27 mouse cellular contexts compared by ENCODE assay signal in the genomic region with DNA sequence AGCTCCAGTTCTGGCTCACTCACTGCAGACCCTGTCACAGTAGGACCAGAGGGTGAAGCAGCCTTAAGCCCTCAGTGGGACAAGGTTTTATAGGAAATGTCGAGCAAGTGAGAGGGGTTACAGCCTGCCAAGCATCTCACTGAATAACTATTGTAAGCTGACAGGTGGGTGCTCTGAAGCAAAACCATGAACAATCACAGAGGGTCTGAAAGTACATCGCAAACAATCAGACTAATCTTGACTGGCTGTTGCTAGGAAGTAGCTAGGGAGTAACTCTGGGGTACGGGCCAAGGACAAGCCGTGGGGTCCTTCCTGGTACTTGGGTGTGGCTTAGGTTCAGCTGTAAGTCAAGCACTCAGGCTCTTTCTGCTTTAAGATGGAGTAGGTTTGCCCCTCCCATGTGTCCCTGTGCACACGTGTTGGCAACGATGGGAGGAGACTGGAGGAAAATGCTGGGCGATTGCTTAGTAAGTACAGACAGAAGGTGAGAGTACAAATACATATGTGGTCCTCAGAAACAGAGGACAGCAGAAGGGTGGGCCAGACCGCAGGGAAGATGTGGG. TPM values are rescaled to one million over a fixed set of nuclear protein-coding genes. Genes with fewer than 3 reads are reported as not detected.
DNase-seq lines count a peak whose midpoint lies in the region; ATAC-seq and TF ChIP-seq lines count a peak whose summit lies in the region.
"Had no signal": no experiment of that assay in that cellular context is flagged by ENCODE, and none has a peak within 500 bp of the region (broad histone marks: within the 10 kb centered on the region; RNA-seq: fewer than 3 reads in every experiment).

No protein-coding gene starts in this region.

- no peak for TF ChIP-seq CTCF in intestine, postnatal 0 days (IDR thresholded peaks at IDR 0.05; ENCODE audit: low read depth)
- TF ChIP-seq CTCF in midbrain, postnatal 0 days (IDR thresholded peaks at IDR 0.05), result no peak
- TF ChIP-seq CTCF in ES-Bruce4 (IDR thresholded peaks at IDR 0.05; ENCODE audit: low read depth, low read length), result no peak

- H3K36me3 ChIP-seq in intestine, embryonic 16.5 days (ENCODE audit: control insufficient read depth, insufficient read depth, low read length), result no peaks in the 10 kb centered on the region
- peaks cover 8% of the 10 kb centered on the region for H3K36me3 ChIP-seq in intestine, postnatal 0 days (ENCODE audit: control insufficient read depth, insufficient read depth)
- H3K36me3 ChIP-seq in midbrain, postnatal 0 days (ENCODE audit: insufficient read depth, low read length), result peaks cover 6% of the 10 kb centered on the region; the same call in 1 of the 2 replicates
- peaks cover 12% of the 10 kb centered on the region for H3K36me3 ChIP-seq in midbrain, embryonic 14.5 days (ENCODE audit: control insufficient read depth, insufficient read depth, low read length)
- H3K36me3 ChIP-seq in ES-Bruce4 (ENCODE audit: control insufficient read depth, insufficient read depth, low read length, poor library complexity, severe bottlenecking), result peaks cover 12% of the 10 kb centered on the region
- peaks cover under 1% of the 10 kb centered on the region; the same call in 1 of the 2 replicates for H3K36me3 ChIP-seq in stomach, embryonic 16.5 days (ENCODE audit: control insufficient read depth, insufficient read depth, low read length)

- H3K9me3 ChIP-seq in intestine, embryonic 16.5 days (ENCODE audit: control insufficient read depth, low read length), result no peaks in the 10 kb centered on the region
- H3K9me3 ChIP-seq in intestine, postnatal 0 days (ENCODE audit: control insufficient read depth), result no peaks in the 10 kb centered on the region
- H3K9me3 ChIP-seq in midbrain, postnatal 0 days (ENCODE audit: low read length), result no peaks in the 10 kb centered on the region
- no peaks in the 10 kb centered on the region for H3K9me3 ChIP-seq in midbrain, embryonic 14.5 days (ENCODE audit: control insufficient read depth, low read length)
- H3K9me3 ChIP-seq in ES-Bruce4 (replicated peaks; ENCODE audit: control insufficient read depth, insufficient read depth, low read length, poor library complexity, severe bottlenecking), result no peaks in the 10 kb centered on the region
- no peaks in the 10 kb centered on the region for H3K9me3 ChIP-seq in stomach, embryonic 16.5 days (replicated peaks; ENCODE audit: control insufficient read depth, low read length)
- H3K9me3 ChIP-seq: lung, embryonic 15.5 days; neural tube, embryonic 15.5 days had no signal

- DNase-seq in midbrain, postnatal 0 days (ENCODE audit: low spot score), result no peak
- DNase-seq in midbrain, embryonic 14.5 days, result no peak
- DNase-seq in urinary bladder, adult 18-20 months (ENCODE audit: low spot score in 2 of 2), result no peak
- DNase-seq in left cerebral cortex, adult 11 months (ENCODE audit: low spot score), result no peak
- DNase-seq: embryo, embryonic 11 days; kidney, adult 9 months; layer of hippocampus, postnatal 36 days; left cerebral cortex, postnatal 4 days; retina, postnatal 1 day; right cerebral cortex, postnatal 4 days had no signal

- peaks cover 6% of the 10 kb centered on the region for H3K4me1 ChIP-seq in intestine, embryonic 16.5 days (ENCODE audit: control insufficient read depth, insufficient read depth, low read length)
- no peaks in the 10 kb centered on the region for H3K4me1 ChIP-seq in intestine, postnatal 0 days (replicated peaks; ENCODE audit: control insufficient read depth, insufficient read depth, low read length)
- 0 out of 2 replicates have a peak, but pooled peaks cover 6% of the 10 kb centered on the region for H3K4me1 ChIP-seq in midbrain, postnatal 0 days (ENCODE audit: insufficient read depth, low read length)
- peaks cover 15% of the 10 kb centered on the region for H3K4me1 ChIP-seq in midbrain, embryonic 14.5 days (ENCODE audit: control insufficient read depth, insufficient read depth, low read length)
- no peaks in the 10 kb centered on the region for H3K4me1 ChIP-seq in ES-Bruce4 (ENCODE audit: control insufficient read depth, insufficient read depth, low read length)
- H3K4me1 ChIP-seq in stomach, embryonic 16.5 days (ENCODE audit: control insufficient read depth, insufficient read depth, low read length), result peaks cover 14% of the 10 kb centered on the region

- ATAC-seq in intestine, embryonic 16.5 days, result no peak
- ATAC-seq in intestine, postnatal 0 days, result no peak
- ATAC-seq in midbrain, postnatal 0 days (ENCODE audit: low FRiP score), result no peak
- no peak for ATAC-seq in midbrain, embryonic 14.5 days (ENCODE audit: low FRiP score, low TSS enrichment)
- no peak for ATAC-seq in stomach, embryonic 16.5 days (ENCODE audit: insufficient read depth, low FRiP score)
- ATAC-seq: CD4-positive, CD25-positive, alpha-beta regulatory T cell, adult 4 months; forebrain, embryonic 14.5 days; Patski had no signal

- 60% methylated on average over 8 of the region's 8 CpGs for WGBS in intestine, embryonic 16.5 days
- 47% methylated on average over 8 of the region's 8 CpGs for WGBS in intestine, postnatal 0 days
- WGBS in midbrain, postnatal 0 days, result 37% methylated on average over 8 of the region's 8 CpGs
- 44% methylated on average over 8 of the region's 8 CpGs for WGBS in midbrain, embryonic 14.5 days
- WGBS in stomach, embryonic 16.5 days, result 62% methylated on average over 8 of the region's 8 CpGs

- H3K27ac ChIP-seq in intestine, embryonic 16.5 days (ENCODE audit: low read length), result no peak overlapping the region
- no peak overlapping the region for H3K27ac ChIP-seq in intestine, postnatal 0 days (ENCODE audit: low read depth, low read length)
- no peak overlapping the region for H3K27ac ChIP-seq in midbrain, postnatal 0 days (ENCODE audit: low read depth, low read length)
- H3K27ac ChIP-seq in midbrain, embryonic 14.5 days (replicated peaks; ENCODE audit: low read depth, low read length), result no peak overlapping the region
- H3K27ac ChIP-seq in ES-Bruce4 (ENCODE audit: insufficient read depth, low read length), result peak overlapping the region; percentile 62
- H3K27ac ChIP-seq in stomach, embryonic 16.5 days (ENCODE audit: low read length), result peak overlapping the region; percentile 72
- H3K27ac ChIP-seq: lung, embryonic 15.5 days; neural tube, embryonic 15.5 days had no signal

- no peak overlapping the region for H3K4me2 ChIP-seq in intestine, embryonic 16.5 days (ENCODE audit: low read depth, low read length)
- no peak overlapping the region for H3K4me2 ChIP-seq in intestine, postnatal 0 days (replicated peaks; ENCODE audit: low read depth)
- H3K4me2 ChIP-seq in midbrain, postnatal 0 days (ENCODE audit: low read depth, low read length, poor library complexity, severe bottlenecking), result no peak overlapping the region
- no peak overlapping the region for H3K4me2 ChIP-seq in midbrain, embryonic 14.5 days (ENCODE audit: low read length)
- H3K4me2 ChIP-seq in stomach, embryonic 16.5 days (ENCODE audit: low read depth, low read length), result no peak overlapping the region
- H3K4me2 ChIP-seq: liver, embryonic 11.5 days; lung, embryonic 15.5 days; neural tube, embryonic 15.5 days had no signal

- no peak for TF ChIP-seq POLR2A in ES-Bruce4 (IDR thresholded peaks at IDR 0.05; ENCODE audit: insufficient read depth, low read length)

- H3K4me3 ChIP-seq in intestine, embryonic 16.5 days (ENCODE audit: low read length), result no peak overlapping the region
- no peak overlapping the region for H3K4me3 ChIP-seq in intestine, postnatal 0 days (ENCODE audit: low read depth, low read length)
- no peak overlapping the region for H3K4me3 ChIP-seq in midbrain, postnatal 0 days (ENCODE audit: low read depth, low read length)
- H3K4me3 ChIP-seq in midbrain, embryonic 14.5 days (replicated peaks; ENCODE audit: low read depth, low read length), result no peak overlapping the region
- no peak overlapping the region for H3K4me3 ChIP-seq in ES-Bruce4 (ENCODE audit: low read depth, low read length)
- H3K4me3 ChIP-seq in stomach, embryonic 16.5 days (replicated peaks; ENCODE audit: low read length), result no peak overlapping the region
- H3K4me3 ChIP-seq: lung, embryonic 15.5 days; neural tube, embryonic 15.5 days had no signal

- no peaks in the 10 kb centered on the region for H3K27me3 ChIP-seq in intestine, embryonic 16.5 days (replicated peaks; ENCODE audit: control insufficient read depth, insufficient read depth, low read length)
- H3K27me3 ChIP-seq in intestine, postnatal 0 days (replicated peaks; ENCODE audit: control insufficient read depth, insufficient read depth, low read length), result no peaks in the 10 kb centered on the region
- H3K27me3 ChIP-seq in midbrain, postnatal 0 days (ENCODE audit: insufficient read depth, low read length), result no peaks in the 10 kb centered on the region
- no peaks in the 10 kb centered on the region for H3K27me3 ChIP-seq in midbrain, embryonic 14.5 days (ENCODE audit: control insufficient read depth, insufficient read depth, low read length)
- no peaks in the 10 kb centered on the region for H3K27me3 ChIP-seq in ES-Bruce4 (ENCODE audit: control insufficient read depth, insufficient read depth, low read length, poor library complexity, severe bottlenecking)
- no peaks in the 10 kb centered on the region for H3K27me3 ChIP-seq in stomach, embryonic 16.5 days (ENCODE audit: control insufficient read depth, insufficient read depth, low read length)
- H3K27me3 ChIP-seq: lung, embryonic 15.5 days; neural tube, embryonic 15.5 days; Patski had no signal

- H3K9ac ChIP-seq in intestine, embryonic 16.5 days (ENCODE audit: low read depth, low read length), result peak overlapping the region; percentile 33
- no peak overlapping the region for H3K9ac ChIP-seq in intestine, postnatal 0 days (ENCODE audit: low read depth, low read length)
- 0 out of 2 replicates have a peak overlapping the region, but pooled peaks have one; percentile 2 for H3K9ac ChIP-seq in midbrain, postnatal 0 days (replicated peaks; ENCODE audit: low read length, poor library complexity, severe bottlenecking)
- H3K9ac ChIP-seq in midbrain, embryonic 14.5 days (replicated peaks; ENCODE audit: low read length), result no peak overlapping the region
- peak overlapping the region; percentile 21; the same call in 1 of the 2 replicates for H3K9ac ChIP-seq in ES-Bruce4 (ENCODE audit: low read depth, poor library complexity, severe bottlenecking)
- H3K9ac ChIP-seq in stomach, embryonic 16.5 days (ENCODE audit: low read length), result 0 out of 2 replicates have a peak overlapping the region, but pooled peaks have one; percentile 31
- H3K9ac ChIP-seq: lung, embryonic 15.5 days; neural tube, embryonic 15.5 days had no signal

- 0 out of 2 replicates have a peak, but pooled peaks have one; percentile 26 for TF ChIP-seq EP300 in ES-Bruce4 (IDR thresholded peaks at IDR 0.05; ENCODE audit: insufficient read depth, low read depth, low read length)

RNA-seq across cellular contexts. Expression of gene Smndc1, which starts 2.5 kb away (rescaled TPM):
- 36.3 and 40.5 TPM in 2 replicates for polyA plus RNA-seq in intestine, embryonic 16.5 days (2015; fragmentation: Nextera tagmentation; extraction: Ambion mirVana)
- polyA plus RNA-seq in intestine, postnatal 0 days (2015; fragmentation: Nextera tagmentation; extraction: Ambion mirVana), result 36.2 and 36.3 TPM in 2 replicates
- total RNA-seq in midbrain, postnatal 0 days (2014; rRNA removed), result 8.9 and 17.8 TPM in 2 replicates
- 28.9 and 35.0 TPM in 2 replicates for polyA plus RNA-seq in midbrain, postnatal 0 days (2015; fragmentation: Nextera tagmentation; extraction: Ambion mirVana)
- 37.2 and 42.0 TPM in 2 replicates for polyA plus RNA-seq in midbrain, embryonic 14.5 days (2014; fragmentation: Nextera tagmentation; extraction: Ambion mirVana)
- 72.0 and 77.6 TPM in 2 replicates for polyA plus RNA-seq in ES-Bruce4 (2011; ENCODE audit: insufficient read depth, insufficient read length, low read depth, missing spikeins)
- polyA plus RNA-seq in stomach, embryonic 16.5 days (2015; fragmentation: Nextera tagmentation; extraction: Ambion mirVana), result 33.0 and 35.9 TPM in 2 replicates

RNA-seq across cellular contexts. Expression of gene Gm10197, which starts 21.3 kb away (rescaled TPM):
- polyA plus RNA-seq in intestine, embryonic 16.5 days (2015; fragmentation: Nextera tagmentation; extraction: Ambion mirVana), result not detected in 2 replicates
- not detected in 2 replicates for polyA plus RNA-seq in intestine, postnatal 0 days (2015; fragmentation: Nextera tagmentation; extraction: Ambion mirVana)
- not detected in 2 replicates for total RNA-seq in midbrain, postnatal 0 days (2014; rRNA removed)
- not detected in 2 replicates for polyA plus RNA-seq in midbrain, postnatal 0 days (2015; fragmentation: Nextera tagmentation; extraction: Ambion mirVana)
- polyA plus RNA-seq in midbrain, embryonic 14.5 days (2014; fragmentation: Nextera tagmentation; extraction: Ambion mirVana), result 4.4 TPM in 1 of 2 replicates, not detected in the other
- not detected in 2 replicates for polyA plus RNA-seq in ES-Bruce4 (2011; ENCODE audit: insufficient read depth, insufficient read length, low read depth, missing spikeins)
- not detected in 2 replicates for polyA plus RNA-seq in stomach, embryonic 16.5 days (2015; fragmentation: Nextera tagmentation; extraction: Ambion mirVana)
- total RNA-seq: adrenal gland, postnatal 4 days; gastrocnemius, adult 18-20 months; hematopoietic stem cell, adult 5-6 weeks; layer of hippocampus, postnatal 36 days; left cerebral cortex, postnatal 4 days had no signal
- polyA plus RNA-seq: CD4-positive, CD25-positive, alpha-beta regulatory T cell, adult 4 months; gonadal fat pad, adult 2 months; heart, embryonic 14.5 days; large intestine, adult 2 months; liver, embryonic 11.5 days; myocyte; neural tube, embryonic 15.5 days had no signal

Comparison
In these comparisons a context has a peak if more than half of its experiments do, and no peak if none do; other contexts are left out.
1. H3K9ac ChIP-seq: peak in intestine, embryonic 16.5 days (single experiment), midbrain, postnatal 0 days (single experiment), ES-Bruce4 (single experiment) and stomach, embryonic 16.5 days (single experiment); none in intestine, postnatal 0 days (single experiment) and midbrain, embryonic 14.5 days (single experiment).
2. H3K27ac ChIP-seq: peak in ES-Bruce4 (single experiment) and stomach, embryonic 16.5 days (single experiment); none in intestine, embryonic 16.5 days (single experiment), intestine, postnatal 0 days (single experiment), midbrain, postnatal 0 days (single experiment) and midbrain, embryonic 14.5 days (single experiment).